Mouse (Mus musculus): ENCODE data around the gene Dusp15. TPM values are rescaled to one million over a fixed set of nuclear protein-coding genes. Genes with fewer than 3 reads are reported as not detected.
A peak's percentile ranks its signal among the peaks of the same experiment; 100 is the strongest.

Dusp15 gene
- polyA plus RNA-seq, 1 experiment from 2014 or later, result 0.04 TPM

GRCm38 (mm10) chr2:152911031-152911430 lies 40.5 kb downstream of the Dusp15 start, which contains the start of gene Mylk2:
Gene Mylk2, plus strand, starts transcription at chr2:152911352.
- peaks cover 45% of the 10 kb centered on the region for H3K4me1 ChIP-seq
- WGBS, result 21% methylated on average over 12 of the region's 12 CpGs
- H3K36me3 ChIP-seq, result no peaks in the 10 kb centered on the region
- H3K4me3 ChIP-seq, result no peak within 1 kb of the TSS
- peaks cover 47% of the 10 kb centered on the region for H3K27me3 ChIP-seq (ENCODE audit: insufficient read depth, poor library complexity, severe bottlenecking)
- H3K9me3 ChIP-seq, result no peaks in the 10 kb centered on the region
- H3K27ac ChIP-seq, result peak within 1 kb of the TSS; percentile 6; the same call in 1 of the 2 replicates
- DNase-seq (ENCODE audit: low spot score), result no peak

GRCm38 (mm10) chr2:152909848-152910247 lies 41.6 kb downstream of the Dusp15 start:
- H3K9me3 ChIP-seq, result no peaks in the 10 kb centered on the region
- WGBS, result 71% methylated on average over 6 of the region's 6 CpGs
- peaks cover 40% of the 10 kb centered on the region for H3K27me3 ChIP-seq (ENCODE audit: insufficient read depth, poor library complexity, severe bottlenecking)
- DNase-seq (ENCODE audit: low spot score), result no peak
- H3K4me3 ChIP-seq, result no peak overlapping the region
- H3K27ac ChIP-seq, result no peak overlapping the region
- H3K36me3 ChIP-seq, result no peaks in the 10 kb centered on the region
- H3K4me1 ChIP-seq, result peaks cover 48% of the 10 kb centered on the region

GRCm38 (mm10) chr2:152907114-152907943 lies 44.2 kb downstream of the Dusp15 start:
- Histone ChIP-seq H3K36me3 (no peaks in the 10 kb centered on the region), H3K4me1 (peaks cover 59% of the 10 kb centered on the region), H3K27me3 (ENCODE audit: insufficient read depth, poor library complexity, severe bottlenecking) (peaks cover 22% of the 10 kb centered on the region), H3K27ac (peak overlapping the region; percentile 88), H3K9me3 (no peaks in the 10 kb centered on the region), H3K4me3 (0 out of 2 replicates have a peak overlapping the region, but pooled peaks have one; percentile 3)
- DNase-seq (ENCODE audit: low spot score), result no peak
- 47% methylated on average over 14 of the region's 14 CpGs for WGBS

GRCm38 (mm10) chr2:152906274-152907037 lies 45.0 kb downstream of the Dusp15 start:
- WGBS, result 53% methylated on average over 9 of the region's 9 CpGs
- Histone ChIP-seq H3K4me3 (no peak overlapping the region), H3K4me1 (peaks cover 61% of the 10 kb centered on the region), H3K27ac (peak overlapping the region; percentile 88; the same call in 1 of the 2 replicates), H3K36me3 (no peaks in the 10 kb centered on the region), H3K9me3 (no peaks in the 10 kb centered on the region), H3K27me3 (ENCODE audit: insufficient read depth, poor library complexity, severe bottlenecking) (peaks cover 13% of the 10 kb centered on the region)
- DNase-seq (ENCODE audit: low spot score), result no peak

- Histone ChIP-seq H3K27me3 (ENCODE audit: insufficient read depth, poor library complexity, severe bottlenecking) (peaks cover under 1% of the 10 kb centered on the region), H3K27ac (peak overlapping the region; percentile 88), H3K4me3 (peak overlapping the region; percentile 31), H3K9me3 (no peaks in the 10 kb centered on the region), H3K36me3 (no peaks in the 10 kb centered on the region), H3K4me1 (peaks cover 59% of the 10 kb centered on the region)
- no peak for DNase-seq (ENCODE audit: low spot score)
- 50% methylated on average over 11 of the region's 11 CpGs for WGBS
Observed at GRCm38 (mm10) chr2:152905036-152905829, 46.3 kb downstream of the Dusp15 start.

- no peaks in the 10 kb centered on the region for H3K27me3 ChIP-seq (ENCODE audit: insufficient read depth, poor library complexity, severe bottlenecking)
- H3K4me1 ChIP-seq, result peaks cover 59% of the 10 kb centered on the region
- peaks cover 7% of the 10 kb centered on the region; the same call in 1 of the 2 replicates for H3K36me3 ChIP-seq
- no peak overlapping the region for H3K4me3 ChIP-seq
- H3K27ac ChIP-seq, result peak overlapping the region; percentile 88
- H3K9me3 ChIP-seq, result no peaks in the 10 kb centered on the region
- no peak for DNase-seq (ENCODE audit: low spot score)
- 59% methylated on average over 5 of the region's 5 CpGs for WGBS
Observed at GRCm38 (mm10) chr2:152904127-152904643, 47.3 kb downstream of the Dusp15 start.

GRCm38 (mm10) chr2:152903586-152903985 lies 47.9 kb downstream of the Dusp15 start:
- Histone ChIP-seq H3K4me1 (peaks cover 59% of the 10 kb centered on the region), H3K36me3 (peaks cover 7% of the 10 kb centered on the region; the same call in 1 of the 2 replicates), H3K4me3 (no peak overlapping the region), H3K27ac (peak overlapping the region; percentile 88; the same call in 1 of the 2 replicates), H3K9me3 (no peaks in the 10 kb centered on the region), H3K27me3 (ENCODE audit: insufficient read depth, poor library complexity, severe bottlenecking) (no peaks in the 10 kb centered on the region)
- DNase-seq (ENCODE audit: low spot score), result no peak
- 74% methylated on average over 4 of the region's 4 CpGs for WGBS

GRCm38 (mm10) chr2:152902658-152903057 lies 48.8 kb downstream of the Dusp15 start:
- 45% methylated on average over 3 of the region's 3 CpGs for WGBS
- no peaks in the 10 kb centered on the region for H3K9me3 ChIP-seq
- H3K4me3 ChIP-seq, result no peak overlapping the region
- H3K27ac ChIP-seq, result peak overlapping the region; percentile 65; the same call in 1 of the 2 replicates
- peaks cover 57% of the 10 kb centered on the region for H3K4me1 ChIP-seq
- no peak for DNase-seq (ENCODE audit: low spot score)
- no peaks in the 10 kb centered on the region for H3K27me3 ChIP-seq (ENCODE audit: insufficient read depth, poor library complexity, severe bottlenecking)
- H3K36me3 ChIP-seq, result peaks cover 7% of the 10 kb centered on the region; the same call in 1 of the 2 replicates

GRCm38 (mm10) chr2:152901296-152901695 lies 50.2 kb downstream of the Dusp15 start:
- H3K27ac ChIP-seq, result no peak overlapping the region
- peaks cover 7% of the 10 kb centered on the region for H3K36me3 ChIP-seq
- DNase-seq (ENCODE audit: low spot score), result no peak
- no peak overlapping the region for H3K4me3 ChIP-seq
- 89% methylated on average over 15 of the region's 15 CpGs for WGBS
- H3K9me3 ChIP-seq, result no peaks in the 10 kb centered on the region
- H3K27me3 ChIP-seq (ENCODE audit: insufficient read depth, poor library complexity, severe bottlenecking), result no peaks in the 10 kb centered on the region
- peaks cover 43% of the 10 kb centered on the region for H3K4me1 ChIP-seq

- no peaks in the 10 kb centered on the region for H3K27me3 ChIP-seq (ENCODE audit: insufficient read depth, poor library complexity, severe bottlenecking)
- no peak for DNase-seq (ENCODE audit: low spot score)
- peaks cover 21% of the 10 kb centered on the region for H3K4me1 ChIP-seq
- H3K36me3 ChIP-seq, result peaks cover 29% of the 10 kb centered on the region
- no peaks in the 10 kb centered on the region for H3K9me3 ChIP-seq
- 78% methylated on average over 6 of the region's 6 CpGs for WGBS
- no peak overlapping the region for H3K4me3 ChIP-seq
- H3K27ac ChIP-seq, result no peak overlapping the region
Observed at GRCm38 (mm10) chr2:152899011-152899410, 52.5 kb downstream of the Dusp15 start.

- peaks cover 50% of the 10 kb centered on the region for H3K36me3 ChIP-seq
- WGBS, result 87% methylated on average over 3 of the region's 3 CpGs
- H3K27ac ChIP-seq, result no peak overlapping the region
- DNase-seq (ENCODE audit: low spot score), result no peak
- peaks cover 8% of the 10 kb centered on the region; the same call in 1 of the 2 replicates for H3K4me1 ChIP-seq
- H3K27me3 ChIP-seq (ENCODE audit: insufficient read depth, poor library complexity, severe bottlenecking), result no peaks in the 10 kb centered on the region
- H3K9me3 ChIP-seq, result no peaks in the 10 kb centered on the region
- H3K4me3 ChIP-seq, result no peak overlapping the region
Observed at GRCm38 (mm10) chr2:152896926-152897325, 54.6 kb downstream of the Dusp15 start.

GRCm38 (mm10) chr2:152895834-152896233 lies 55.7 kb downstream of the Dusp15 start:
- WGBS, result 95% methylated on average over 9 of the region's 9 CpGs

More at GRCm38 (mm10) chr2:152895834-152896233, 55.7 kb downstream of the Dusp15 start:
- no peaks in the 10 kb centered on the region for H3K9me3 ChIP-seq
- peaks cover 61% of the 10 kb centered on the region for H3K36me3 ChIP-seq
- H3K27me3 ChIP-seq (ENCODE audit: insufficient read depth, poor library complexity, severe bottlenecking), result no peaks in the 10 kb centered on the region
- no peak overlapping the region for H3K4me3 ChIP-seq
- no peak overlapping the region for H3K27ac ChIP-seq
- no peak for DNase-seq (ENCODE audit: low spot score)
- H3K4me1 ChIP-seq, result no peaks in the 10 kb centered on the region
